Mouse (Mus musculus) lung, postnatal 0 days (tissue): Measurements from ENCODE around the gene Gm9821.

Source experiments
- CTCF ChIP-seq: IDR thresholded peaks from 2 replicates; pipeline ENCODE4 v1.5.1; 2016; ENCODE audit warnings: antibody characterized with exemption, mild to moderate bottlenecking
- EP300 ChIP-seq: IDR thresholded peaks from 2 replicates; pipeline ENCODE4 v1.6.1; 2016; ENCODE audit warnings: antibody characterized with exemption, mild to moderate bottlenecking, control low read depth

- TF ChIP-seq CTCF: no peak
- no peak for TF ChIP-seq EP300
These were observed 47.9 kb downstream of the Gm9821 start for GRCm38 (mm10) chr2:91993409-91993808.
